Mouse (Mus musculus) liver, embryonic 14.5 days (tissue): ENCODE data around the gene Snx10.

Source experiments
- CTCF ChIP-seq: IDR thresholded peaks from 2 replicates; pipeline ENCODE4 v1.5.1; 2016; ENCODE audit warnings: antibody characterized with exemption, low read depth, control low read depth
- EP300 ChIP-seq: IDR thresholded peaks from 2 replicates; pipeline ENCODE4 v1.6.1; 2016; ENCODE audit warnings: antibody characterized with exemption, low read depth

GRCm38 (mm10) chr6:51566771-51567680, 43.3 kb downstream of the Snx10 start:
- no peak for TF ChIP-seq CTCF
- TF ChIP-seq EP300 = no peak
